Mouse (Mus musculus) lung, adult 2 months (tissue): Measurements from ENCODE around the gene Cyp27b1.
"Not testable (repeated sequence)": the region's sequence is repeated elsewhere in the genome, so short reads cannot be mapped to it uniquely, and the experiment has no call there.

Experiments
- CTCF ChIP-seq: fragments of 200-500 bp; IDR thresholded peaks from 2 replicates; pipeline ENCODE4 v1.5.1; 2011; ENCODE audit warnings: mild to moderate bottlenecking, low read length, control low read depth; ENCODE audit not compliant: insufficient read depth
- POLR2A ChIP-seq: fragments of 200-500 bp; IDR thresholded peaks from 2 replicates; pipeline ENCODE4 v1.6.1; 2011; ENCODE audit warnings: low read depth, mild to moderate bottlenecking, control low read depth, low read length, borderline replicate concordance; ENCODE audit errors: extremely low read depth

DNA sequence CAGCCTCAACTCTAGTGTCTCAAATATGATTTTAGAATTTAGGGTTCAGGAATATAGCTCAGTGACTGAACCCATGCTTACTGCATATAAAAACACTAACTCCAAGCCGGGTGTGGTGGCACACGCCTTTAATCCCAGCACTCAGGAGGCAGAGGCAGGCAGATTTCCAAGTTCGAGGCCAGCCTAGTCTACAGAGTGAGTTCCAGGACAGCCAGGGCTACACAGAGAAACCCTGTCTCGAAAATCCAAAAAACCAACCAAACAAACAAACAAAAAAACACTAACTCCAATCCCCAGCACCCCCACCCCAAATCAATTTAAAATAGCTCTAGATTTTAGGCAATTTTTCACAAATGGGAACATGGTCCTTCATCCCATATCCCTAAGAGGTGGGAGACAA, 14.1 kb downstream of the Cyp27b1 start:
- not testable (repeated sequence) for TF ChIP-seq CTCF, POLR2A
